Mouse (Mus musculus) Muller cell, postnatal 12 days (primary cell): ENCODE measurements around the gene Lrrc29.

Experiments used
- DNase-seq: peaks from one replicate; pipeline ENCODE4 v3.0.0-alpha.2; 2015; ENCODE audit errors: inconsistent ontology term

Gene Lrrc29

DNA sequence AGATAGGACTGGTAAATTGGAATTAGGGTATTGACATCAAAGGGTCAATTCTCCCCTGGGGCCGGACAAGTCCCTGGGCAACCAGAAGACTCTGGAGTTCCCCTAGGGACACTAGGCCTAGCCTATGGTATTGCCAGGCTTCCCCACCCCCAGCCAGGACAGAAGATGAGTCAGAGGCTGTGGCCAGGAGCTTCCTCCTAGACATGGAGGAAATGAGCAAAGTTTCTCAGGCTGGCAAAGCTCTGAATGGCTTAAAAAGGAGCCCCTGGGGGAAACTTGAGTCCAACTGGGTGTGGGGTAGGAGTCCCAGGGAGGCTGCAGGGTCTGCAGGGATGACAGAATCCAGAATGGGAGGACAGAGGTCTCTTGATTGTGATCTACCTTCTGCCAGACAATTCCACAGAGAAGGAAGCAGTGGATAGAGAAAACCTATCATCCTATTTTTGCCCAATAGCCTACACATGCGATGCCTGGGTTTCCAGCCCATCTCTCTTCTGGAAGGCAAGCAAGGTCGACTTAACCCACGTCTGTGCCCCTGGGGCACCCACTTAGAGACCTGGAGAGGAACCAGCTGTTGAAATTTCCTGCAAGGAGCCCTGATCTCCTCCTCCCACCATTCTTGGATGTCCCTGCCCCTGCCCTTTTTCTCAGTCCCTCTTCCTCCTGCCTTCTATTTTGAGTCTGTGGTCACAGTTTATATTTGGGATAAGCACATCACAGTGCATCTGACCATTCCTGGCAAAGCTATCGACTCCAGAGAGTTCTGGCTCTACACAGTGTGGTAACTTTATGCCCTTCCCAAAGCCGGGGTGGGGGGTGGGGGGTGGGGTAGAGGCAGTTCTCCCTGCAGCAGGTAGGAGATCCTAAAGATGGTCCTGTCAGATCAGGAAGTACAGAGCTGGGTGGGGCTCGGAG lies 19.2 kb upstream of the Lrrc29 start:
- peak; percentile 80 for DNase-seq

DNA sequence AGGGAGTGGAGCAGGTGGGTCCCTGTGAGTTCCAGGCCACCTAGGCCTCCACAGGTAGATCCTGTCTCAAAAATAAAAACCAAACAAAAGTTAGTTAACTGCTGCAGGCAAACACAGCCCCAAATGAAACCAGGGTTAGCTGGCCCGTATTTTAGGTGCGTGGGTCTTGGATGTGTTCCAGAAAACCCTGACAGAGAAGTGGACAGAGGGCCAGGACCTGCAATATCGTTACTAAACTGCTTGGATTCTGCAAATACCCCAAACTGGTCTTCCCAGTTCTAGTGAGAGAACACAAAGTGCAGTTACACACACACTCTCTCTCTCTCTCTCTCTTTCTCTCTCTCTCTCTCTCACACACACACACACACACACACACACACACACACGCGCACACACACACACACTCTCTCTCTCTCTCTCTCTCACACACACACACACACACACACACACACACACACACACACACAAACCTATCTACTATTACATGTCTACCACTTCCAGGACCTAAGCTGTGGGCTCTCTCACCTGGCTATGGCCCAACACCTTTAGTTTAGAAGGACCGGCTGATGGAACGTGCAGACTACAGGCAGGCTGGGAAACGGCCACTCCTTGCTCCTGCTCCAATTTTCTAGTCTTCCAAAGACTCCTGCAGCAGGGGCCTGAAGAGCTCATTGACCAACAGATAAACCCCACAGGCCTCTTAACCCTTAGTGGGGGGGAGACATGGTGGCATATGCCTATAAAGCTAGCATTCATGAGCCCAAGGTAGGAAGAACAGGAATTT lies 17.9 kb upstream of the Lrrc29 start:
- no peak for DNase-seq

DNA sequence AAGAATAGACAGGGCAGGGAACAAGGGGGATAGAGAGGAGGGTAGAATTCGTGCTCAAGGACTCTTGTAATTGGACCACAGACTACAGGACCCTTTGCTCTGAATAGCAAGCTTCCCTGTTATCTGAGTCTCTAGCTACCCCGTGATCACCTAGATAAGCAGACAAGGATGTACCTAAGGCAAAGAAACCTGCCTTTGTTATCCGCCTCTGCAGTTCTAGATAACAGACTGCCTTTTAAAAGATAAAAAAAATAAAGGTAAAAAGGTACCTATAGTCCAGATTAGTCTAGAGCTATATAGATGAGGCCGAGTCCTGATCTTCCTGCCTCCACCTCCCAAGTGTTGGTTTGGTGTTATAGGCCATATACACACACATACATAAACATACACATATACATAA lies 16.7 kb upstream of the Lrrc29 start:
- no peak for DNase-seq

DNA sequence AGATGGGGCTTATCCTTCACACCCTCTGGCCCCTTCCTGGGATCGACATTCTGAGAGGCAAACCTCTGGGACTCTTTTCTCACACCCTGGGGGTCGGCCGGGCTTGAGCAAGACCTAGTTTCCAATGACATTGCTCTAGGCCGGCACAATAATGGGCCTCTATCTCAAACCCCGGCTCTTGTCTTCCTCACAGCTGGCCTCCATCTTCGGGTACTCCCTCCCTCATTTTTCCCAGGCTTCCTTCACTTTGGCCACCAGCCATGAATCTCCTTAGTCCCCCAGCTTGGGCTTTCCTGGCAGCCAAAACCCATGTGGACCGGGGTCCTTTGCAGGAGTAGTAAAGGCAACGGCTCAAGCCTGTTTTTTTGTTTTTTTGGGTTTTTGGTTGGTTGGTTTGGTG lies 15.3 kb upstream of the Lrrc29 start:
- DNase-seq = no peak

DNA sequence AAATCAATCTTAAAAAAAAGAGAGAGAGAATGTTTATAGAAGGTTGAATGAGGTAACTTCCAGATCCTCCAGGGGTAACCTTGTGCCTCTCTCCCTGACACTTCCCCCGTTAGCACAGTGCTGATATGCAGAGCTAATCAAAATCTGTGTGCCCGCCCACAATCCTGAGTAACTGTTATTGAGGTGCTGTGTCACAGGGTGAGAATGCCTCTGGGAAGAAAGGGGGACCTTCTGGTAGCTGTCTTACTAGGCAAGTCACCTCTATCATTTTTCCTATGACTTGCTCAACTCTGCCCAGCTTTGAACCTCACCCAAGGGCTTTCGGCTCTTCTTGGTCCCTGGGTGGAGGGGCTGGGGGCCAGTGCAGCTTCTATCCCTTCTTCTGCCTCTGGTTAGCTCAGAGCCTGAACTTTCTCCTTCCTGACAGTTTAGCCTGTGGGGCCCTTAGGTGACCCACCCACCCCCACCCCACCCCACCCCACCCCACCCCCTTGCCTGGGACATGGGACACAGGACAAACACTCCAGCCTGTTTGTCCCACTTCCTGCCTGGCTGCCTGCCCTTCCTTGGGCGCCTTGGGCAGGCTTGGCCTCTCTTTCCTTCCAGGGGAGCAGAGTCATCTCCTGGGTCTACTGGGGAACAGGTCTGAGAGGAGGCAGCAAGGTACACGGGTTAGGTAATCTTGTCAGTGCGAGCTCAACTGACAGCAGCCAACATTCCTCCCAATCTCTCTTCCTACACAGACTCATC lies 14.0 kb upstream of the Lrrc29 start:
- no peak for DNase-seq

DNA sequence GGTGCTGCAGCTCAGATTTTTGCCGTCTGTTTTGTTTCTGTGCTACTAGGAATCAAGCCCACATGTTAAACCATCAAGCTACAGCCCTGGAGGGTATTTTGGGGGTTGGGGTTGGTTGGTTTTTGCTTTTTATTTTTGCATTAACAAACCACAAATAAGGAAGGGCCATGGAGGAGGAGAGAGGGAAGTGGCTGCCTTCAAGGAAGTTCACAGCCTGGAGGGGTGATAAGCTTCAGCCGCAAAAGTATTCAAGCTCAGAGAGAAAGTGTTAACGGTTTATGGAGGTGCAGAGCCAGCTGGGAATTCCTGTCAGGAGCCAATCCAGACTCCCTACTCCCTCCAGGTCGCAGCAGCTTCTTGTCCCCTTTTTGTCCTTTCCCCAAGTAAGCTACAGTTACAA lies 12.9 kb upstream of the Lrrc29 start:
- DNase-seq = no peak

DNA sequence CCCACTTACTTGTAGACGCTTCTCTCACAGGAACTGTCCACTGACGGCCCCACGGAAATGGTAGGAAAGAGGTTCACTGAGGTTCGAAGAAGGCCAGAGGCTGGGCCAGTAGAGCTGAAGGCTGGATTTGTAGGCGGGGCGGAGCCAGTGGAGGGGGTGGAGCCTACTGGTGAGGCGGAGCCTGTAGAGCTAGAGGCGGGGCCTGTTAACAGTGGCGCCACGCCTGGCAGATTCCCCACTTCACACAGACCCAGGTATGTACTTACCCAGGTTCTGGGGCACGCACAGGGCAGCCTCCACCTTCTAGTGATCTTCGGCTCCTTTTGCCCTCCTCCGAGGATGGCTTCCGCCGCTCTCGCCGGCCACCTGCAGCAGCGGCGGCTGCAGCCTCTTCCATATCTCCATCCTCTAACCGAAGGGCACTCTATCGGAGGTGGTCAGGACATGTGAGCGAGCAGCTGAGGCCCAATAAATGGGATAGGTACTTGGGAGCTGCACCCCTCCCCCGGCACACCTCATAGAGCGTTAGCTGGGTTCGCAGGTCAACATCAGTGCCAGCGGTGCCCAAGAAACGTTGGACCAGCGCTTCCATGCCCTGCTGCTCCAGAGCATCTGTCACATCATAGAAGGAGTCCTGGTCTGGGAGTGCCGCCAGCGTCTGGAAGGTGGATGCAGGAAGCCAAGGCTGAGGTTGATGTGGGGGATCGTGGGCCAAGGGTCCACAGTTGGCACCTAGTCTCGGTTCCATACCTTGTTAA lies 10.5 kb upstream of the Lrrc29 start:
- DNase-seq = no peak

DNA sequence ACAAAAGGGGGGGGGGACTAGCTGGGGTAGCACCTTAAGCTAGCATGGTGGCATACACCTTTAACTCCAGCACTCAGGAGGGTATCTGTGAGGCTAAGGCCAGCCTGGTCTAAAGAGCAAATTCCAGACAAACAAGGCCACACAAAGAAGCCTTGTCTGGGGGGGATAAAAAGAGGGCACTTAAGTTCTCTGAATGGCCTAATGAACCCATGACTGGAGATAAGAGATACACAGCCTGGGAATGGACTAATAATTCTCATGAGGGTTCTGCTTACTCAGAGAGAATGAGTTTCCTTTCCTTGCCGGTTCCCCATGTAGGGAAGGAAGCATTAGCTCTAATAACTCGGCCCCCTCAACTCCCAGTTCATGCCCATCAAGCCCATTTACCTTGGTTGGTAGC lies 6.4 kb upstream of the Lrrc29 start:
- DNase-seq = no peak

DNA sequence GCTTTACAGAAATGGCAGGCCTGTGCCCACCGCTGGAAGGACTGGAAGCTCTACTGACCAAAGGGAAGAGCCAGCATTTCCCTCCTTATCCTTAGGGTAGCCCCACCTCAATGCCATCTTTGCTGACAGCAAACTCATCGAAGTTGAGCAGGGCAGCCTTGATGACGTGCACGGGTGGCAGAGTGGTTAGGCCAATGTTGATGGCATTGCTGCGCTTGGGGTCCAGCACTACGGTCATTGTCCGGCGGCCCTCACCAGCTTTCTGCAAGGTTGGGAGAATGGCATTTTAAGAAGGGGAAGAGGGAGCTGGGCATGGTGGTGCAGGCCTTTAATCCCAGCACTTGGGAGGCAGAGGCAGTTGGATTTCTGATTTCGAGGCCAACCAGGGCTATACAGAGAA lies 5.9 kb upstream of the Lrrc29 start:
- DNase-seq = no peak

DNA sequence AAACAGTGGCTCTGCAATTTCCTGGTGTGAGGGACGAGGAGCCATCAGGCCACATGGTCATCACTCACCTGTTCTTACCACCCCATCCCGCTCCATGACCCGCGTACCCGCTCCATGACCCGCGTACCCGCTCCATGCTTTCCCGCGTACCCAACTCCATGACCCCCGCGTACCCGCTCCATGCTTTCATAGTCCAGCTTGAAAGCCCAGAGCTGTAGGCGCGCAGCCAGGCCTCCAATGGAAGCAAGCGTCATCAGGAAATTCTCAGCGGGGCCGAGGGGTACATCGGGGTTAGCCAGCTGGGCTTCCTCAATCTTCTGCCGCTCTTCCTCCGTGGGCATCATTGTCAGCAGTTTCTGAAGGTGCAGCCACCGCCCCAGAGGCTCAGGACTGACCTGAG lies 5.4 kb upstream of the Lrrc29 start:
- DNase-seq = no peak

DNA sequence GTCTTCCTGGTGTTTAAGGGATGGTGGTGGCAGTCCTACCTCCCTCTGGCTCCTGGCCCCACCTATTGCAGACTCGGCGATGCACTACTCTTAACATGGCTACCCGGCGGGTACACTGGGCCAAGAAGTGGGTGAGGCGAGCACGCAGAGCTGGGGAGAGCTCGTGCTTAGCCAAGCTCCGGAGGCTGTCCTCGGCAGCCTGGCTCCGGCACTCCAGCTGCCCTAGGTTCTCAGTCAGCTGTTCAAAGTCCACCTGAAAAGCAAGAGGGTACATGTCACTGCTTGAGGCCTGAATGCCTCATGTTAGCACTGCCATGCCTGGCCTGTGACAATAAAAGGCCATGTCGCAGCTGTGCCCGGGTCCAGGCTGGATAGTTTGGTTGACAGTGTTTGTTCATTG lies 4.2 kb upstream of the Lrrc29 start:
- DNase-seq = no peak

DNA sequence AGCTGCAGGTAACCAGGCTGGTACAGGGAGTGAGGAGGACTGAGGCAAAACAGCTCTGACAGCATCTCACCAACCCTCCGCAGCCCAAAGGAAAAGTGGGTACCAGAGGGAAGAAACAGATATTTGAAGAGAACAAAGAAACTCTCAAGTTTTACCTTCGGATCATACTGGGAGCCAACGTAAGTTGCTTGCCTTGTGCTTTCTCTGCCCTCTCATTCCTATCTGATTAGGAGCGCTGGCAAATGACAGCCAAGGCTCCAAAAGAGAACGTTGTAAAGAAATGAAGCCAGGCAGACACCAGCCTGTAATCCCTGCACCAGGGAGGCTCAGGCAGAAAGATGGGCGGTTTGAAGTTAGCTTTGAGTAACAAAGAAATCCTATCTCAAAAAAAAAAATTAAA lies 890 bp upstream of the Lrrc29 start:
- DNase-seq = no peak

DNA sequence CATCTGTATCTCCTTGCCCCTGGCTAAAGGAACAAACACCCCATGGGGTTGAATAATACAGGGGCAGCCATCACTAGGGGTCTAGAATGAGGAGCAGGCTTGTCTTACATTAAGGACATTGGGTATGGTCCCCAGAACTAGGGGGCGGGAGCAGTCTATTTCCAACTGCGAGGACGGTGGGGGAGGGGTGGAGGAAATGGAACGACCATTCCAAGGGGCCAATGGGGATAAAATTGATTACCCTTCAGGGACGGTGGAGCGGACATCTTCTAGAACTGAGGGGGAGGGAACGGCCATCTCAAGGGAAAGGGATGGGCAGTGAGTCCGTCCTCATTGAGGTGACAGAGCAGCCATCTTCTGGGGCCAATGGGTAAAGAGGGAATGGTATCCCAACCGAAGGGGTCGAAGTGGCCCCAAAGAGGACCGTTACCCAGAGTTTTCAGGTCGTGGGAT lies 411 bp downstream of the Lrrc29 start:
- DNase-seq = no peak

DNA sequence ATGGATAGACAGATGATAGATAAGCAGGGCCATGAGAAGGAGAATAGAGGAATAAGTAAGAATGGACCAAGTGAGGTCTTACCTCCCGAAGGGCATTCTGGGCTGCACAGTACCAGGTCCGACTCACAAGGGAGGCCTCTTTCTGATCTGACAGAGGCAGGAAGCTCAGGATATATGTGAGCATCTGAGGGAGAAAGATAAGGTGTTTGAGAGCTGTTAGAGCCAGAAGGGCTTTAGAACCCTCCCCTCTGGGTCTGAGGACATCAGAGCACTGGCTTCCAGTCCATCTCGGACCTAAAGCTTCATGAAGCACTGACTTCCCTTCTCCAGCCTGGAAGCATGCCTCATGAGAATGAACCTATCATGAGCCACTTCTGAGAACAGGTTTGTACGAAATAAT lies 2.9 kb downstream of the Lrrc29 start:
- no peak for DNase-seq

DNA sequence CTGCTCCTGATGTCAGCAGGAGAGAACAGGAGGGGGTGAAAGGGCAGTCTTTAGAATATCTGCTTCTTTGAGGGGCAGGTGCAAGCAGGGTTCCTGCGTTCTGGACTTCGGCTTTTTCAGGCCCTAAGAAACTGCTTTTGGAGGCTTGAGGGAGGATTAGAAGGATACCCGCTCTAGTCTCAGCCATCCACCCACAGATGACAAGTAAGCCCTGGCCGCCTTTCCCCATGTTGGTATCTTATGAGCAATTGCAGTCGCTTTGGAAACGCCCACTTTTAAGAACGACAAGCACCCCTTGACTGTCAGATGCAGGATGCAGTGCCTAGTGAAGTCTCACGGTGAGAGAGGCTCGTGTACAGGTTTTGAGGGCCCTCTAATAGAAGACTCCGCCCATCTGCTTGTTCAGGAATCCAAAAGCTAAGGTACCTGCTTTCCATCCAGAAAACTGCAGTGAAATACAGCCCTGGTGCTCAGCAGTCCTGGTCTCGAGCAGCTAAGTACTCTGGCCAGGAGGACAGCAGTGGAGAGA lies 7.4 kb downstream of the Lrrc29 start:
- DNase-seq = no peak

DNA sequence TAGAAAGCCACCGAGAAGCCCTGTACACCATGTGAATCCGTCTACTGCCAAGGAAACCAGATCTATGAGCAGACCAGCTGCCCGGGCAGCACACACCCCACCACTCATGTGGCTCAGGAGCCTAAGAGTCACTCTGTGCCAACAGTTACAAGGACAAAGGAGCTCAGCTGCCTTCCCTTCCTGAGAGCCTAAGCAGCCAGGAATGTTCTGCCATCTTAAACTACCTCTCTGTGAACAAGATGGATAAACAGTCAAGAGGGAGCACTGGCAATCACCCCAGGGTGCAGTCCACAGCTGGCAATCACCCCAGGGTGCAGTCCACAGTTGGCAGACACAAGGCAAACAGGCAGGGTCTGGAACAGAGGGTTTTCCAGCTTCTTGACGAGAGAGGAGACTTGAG lies 8.1 kb downstream of the Lrrc29 start:
- no peak for DNase-seq

DNA sequence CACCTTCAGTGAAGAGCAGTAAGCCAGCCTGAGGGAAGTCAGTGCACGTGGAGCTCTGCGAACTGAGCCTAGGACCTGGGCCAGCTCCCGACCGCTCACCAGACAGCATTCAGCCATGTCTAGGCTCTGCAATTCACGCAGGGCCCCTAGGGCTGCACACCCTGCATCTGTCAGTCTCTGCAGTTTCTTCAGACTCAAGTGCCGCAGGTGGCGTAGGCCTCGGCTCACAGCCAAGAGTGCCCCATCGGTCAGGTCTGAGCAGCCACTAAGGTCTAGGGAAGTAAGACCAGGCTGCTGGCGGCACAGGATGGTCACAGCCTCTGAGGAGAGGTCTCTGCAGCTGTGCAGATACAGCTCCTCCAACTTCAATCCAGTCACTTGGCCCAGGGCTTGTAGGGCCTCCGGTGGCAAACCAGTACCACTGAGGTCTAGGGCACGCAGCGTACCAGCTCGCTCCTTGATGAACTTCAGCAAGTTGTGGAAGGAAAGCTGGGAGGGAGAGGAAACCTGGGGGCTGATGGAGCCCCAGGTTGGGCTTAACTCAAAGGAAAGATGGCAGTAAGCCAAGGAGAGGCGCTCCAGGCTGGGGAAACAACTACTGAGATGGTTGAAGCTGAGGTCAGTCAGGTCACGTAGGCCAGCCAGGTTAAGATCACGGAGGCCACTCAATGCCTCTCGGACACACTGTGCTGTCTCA lies 10.9 kb downstream of the Lrrc29 start:
- no peak for DNase-seq

DNA sequence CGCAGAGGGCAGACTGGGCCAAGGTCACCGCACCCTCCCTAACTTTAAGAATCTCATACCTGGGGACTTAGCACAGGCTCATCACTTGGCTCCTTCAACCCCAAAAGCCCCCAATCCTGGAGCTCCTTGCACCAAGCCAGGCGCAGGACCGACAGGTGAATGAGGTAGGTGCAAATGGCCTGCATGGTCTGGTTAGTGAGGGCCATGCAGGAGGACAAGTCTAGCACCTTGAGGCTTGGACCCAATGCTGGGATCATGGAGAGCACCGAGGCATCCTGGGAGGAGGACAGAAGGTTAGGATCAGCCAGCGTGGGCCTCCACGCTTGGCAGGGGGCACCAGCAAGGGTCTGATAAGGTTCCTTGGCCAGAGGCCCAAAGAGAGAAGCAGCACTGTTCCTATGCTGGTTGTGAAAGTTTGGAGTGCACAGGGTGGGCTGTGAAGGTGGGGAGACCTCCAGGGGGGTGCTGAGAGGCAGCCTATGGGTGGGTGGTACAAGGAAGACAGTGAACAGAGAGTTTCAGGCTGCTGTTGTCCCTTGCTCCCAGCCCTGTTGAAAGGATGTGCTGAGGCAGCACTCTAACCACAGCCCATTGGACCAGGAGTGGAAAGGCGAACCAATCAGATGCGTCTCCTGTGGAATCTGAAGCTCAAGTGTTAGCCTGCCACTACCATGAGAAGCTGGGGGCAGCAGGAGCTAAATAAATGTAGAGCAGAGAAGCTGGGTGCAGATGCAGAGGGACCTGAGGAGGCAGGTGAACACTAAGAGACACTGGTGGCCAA lies 12.3 kb downstream of the Lrrc29 start:
- no peak for DNase-seq

DNA sequence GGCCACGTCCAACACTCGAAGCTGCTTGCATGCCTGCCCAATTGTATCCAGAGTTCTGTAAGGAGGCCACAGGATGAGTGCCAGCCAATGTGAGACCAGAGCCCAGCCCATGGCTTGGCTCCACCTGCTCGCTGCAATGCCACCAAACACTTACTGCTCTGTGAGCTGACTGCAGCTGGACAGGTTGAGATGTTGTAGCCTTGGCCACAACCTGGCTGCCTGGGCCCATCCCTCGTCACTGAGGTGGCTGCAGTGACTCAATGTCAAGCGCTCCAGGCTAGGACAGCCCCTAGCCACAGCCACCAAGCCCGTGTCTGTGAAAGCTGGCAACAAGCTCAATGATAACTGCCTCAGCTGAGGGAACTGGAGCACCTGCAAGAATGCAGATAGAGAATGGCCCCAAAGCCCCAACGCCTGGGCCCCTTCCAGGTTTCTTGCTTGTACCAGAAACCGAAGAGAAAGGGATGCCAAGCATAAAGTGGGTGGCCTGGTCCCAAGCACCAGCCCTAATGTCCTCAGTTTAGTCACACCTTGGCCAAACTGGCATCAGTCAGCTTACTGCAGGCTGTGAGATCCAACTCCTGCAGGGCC lies 13.1 kb downstream of the Lrrc29 start:
- DNase-seq = no peak

DNA sequence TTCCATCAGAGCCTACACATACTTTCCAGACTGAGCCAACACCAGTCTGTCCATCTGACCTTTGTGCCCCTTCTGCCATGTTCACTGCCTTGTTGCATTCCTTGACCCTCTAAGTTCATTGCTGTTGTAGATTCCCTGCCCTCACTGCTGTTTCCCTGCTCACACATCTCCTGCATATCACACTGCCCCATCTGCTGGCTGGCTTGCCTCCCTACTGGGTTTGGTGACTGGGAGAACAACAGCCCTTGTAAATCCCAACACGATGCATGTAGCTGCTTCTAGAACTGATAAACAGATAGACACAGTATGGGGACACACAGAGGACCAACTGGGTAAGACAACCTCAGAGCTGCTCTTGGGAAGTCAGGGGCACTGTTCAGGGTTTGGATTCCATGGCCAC lies 14.4 kb downstream of the Lrrc29 start:
- no peak for DNase-seq
